In genomic region chr2:121206541-121206940, GRCm38 (mm10) we compare ENCODE assay signal across 31 mouse cellular contexts. TPM values are rescaled to one million over a fixed set of nuclear protein-coding genes. Genes with fewer than 3 reads are reported as not detected.
DNase-seq lines count a peak whose midpoint lies in the region; ATAC-seq and TF ChIP-seq lines count a peak whose summit lies in the region.
"Had no signal": no experiment of that assay in that cellular context is flagged by ENCODE, and none has a peak within 500 bp of the region (broad histone marks: within the 10 kb centered on the region; RNA-seq: fewer than 3 reads in every experiment).

No protein-coding gene starts in this region.

- H3K36me3 ChIP-seq in liver, embryonic 13.5 days: peaks cover 91% of the 10 kb centered on the region
- peaks cover 41% of the 10 kb centered on the region for H3K36me3 ChIP-seq in liver, embryonic 11.5 days (ENCODE audit: control insufficient read depth, insufficient read depth, low read length)

- intact Hi-C loops in gastrocnemius, adult 2 months (cut with DNase I): no loop called here

- no peaks in the 10 kb centered on the region for H3K9me3 ChIP-seq in liver, embryonic 13.5 days (replicated peaks)
- H3K9me3 ChIP-seq in liver, embryonic 11.5 days (ENCODE audit: control insufficient read depth, low read length): no peaks in the 10 kb centered on the region
- H3K9me3 ChIP-seq: embryonic facial prominence, embryonic 12.5 days; embryonic facial prominence, embryonic 15.5 days; forebrain, embryonic 10.5 days; forebrain, embryonic 13.5 days; G1E; heart, embryonic 10.5 days; heart, embryonic 13.5 days had no signal

- no peak overlapping the region for H3K4me3 ChIP-seq in liver, embryonic 13.5 days (replicated peaks)
- no peak overlapping the region for H3K4me3 ChIP-seq in liver, embryonic 11.5 days (ENCODE audit: low read depth, low read length)
- H3K4me3 ChIP-seq in gastrocnemius, adult 2 months: no peak overlapping the region
- H3K4me3 ChIP-seq: embryonic facial prominence, embryonic 12.5 days; embryonic facial prominence, embryonic 15.5 days; erythroblast, embryonic 14.5 days; forebrain, embryonic 10.5 days; forebrain, embryonic 13.5 days; heart, embryonic 10.5 days; heart, embryonic 13.5 days had no signal

- no peak for TF ChIP-seq CTCF in gastrocnemius, adult 2 months (IDR thresholded peaks at IDR 0.05)

- no peak overlapping the region for H3K27ac ChIP-seq in liver, embryonic 13.5 days
- no peak overlapping the region for H3K27ac ChIP-seq in liver, embryonic 11.5 days (ENCODE audit: low read depth, low read length)
- no peak overlapping the region for H3K27ac ChIP-seq in gastrocnemius, adult 2 months
- H3K27ac ChIP-seq: embryonic facial prominence, embryonic 12.5 days; embryonic facial prominence, embryonic 15.5 days; forebrain, embryonic 10.5 days; forebrain, embryonic 13.5 days; heart, embryonic 10.5 days; heart, embryonic 13.5 days; hindbrain, embryonic 14.5 days; hindbrain, postnatal 0 days had no signal

- H3K4me1 ChIP-seq in liver, embryonic 13.5 days (replicated peaks): peaks cover 9% of the 10 kb centered on the region
- no peaks in the 10 kb centered on the region; the same call in 1 of the 2 replicates for H3K4me1 ChIP-seq in liver, embryonic 11.5 days (replicated peaks; ENCODE audit: control insufficient read depth, insufficient read depth, low read length)
- H3K4me1 ChIP-seq: embryonic facial prominence, embryonic 12.5 days; embryonic facial prominence, embryonic 15.5 days; forebrain, embryonic 10.5 days; forebrain, embryonic 13.5 days; heart, embryonic 10.5 days; heart, embryonic 13.5 days had no signal

- peak; percentile 6 for DNase-seq in liver, embryonic 13.5 days
- DNase-seq in liver, embryonic 11.5 days (ENCODE audit: low spot score): no peak
- peak; percentile 24 for DNase-seq in c-Kit-positive CD71-positive TER-119-negative erythroid progenitor cells, embryonic 14.5 days (ENCODE audit: low read depth)
- no peak for DNase-seq in adrenal gland, adult 8-10 months
- no peak for DNase-seq in gastrocnemius, adult 2 months
- no peak for DNase-seq in testis, postnatal 10 days (ENCODE audit: low spot score)
- DNase-seq: adrenal gland, adult 2 months; adrenal gland, postnatal 25 days; B cell, adult 2 months; cerebellum, adult 11 months; cerebellum, adult 2 months; cerebellum, adult 9-11 months; cerebellum, postnatal 25 days; gastrocnemius, postnatal 14 days; heart, adult 18-20 months; heart, postnatal 14 days; heart, postnatal 4 days had no signal

- ATAC-seq in liver, embryonic 13.5 days (ENCODE audit: low read depth): no peak
- no peak for ATAC-seq in liver, embryonic 11.5 days (replicated peaks; ENCODE audit: low FRiP score)
- peak; percentile 37 for ATAC-seq in erythroid progenitor cell, adult 5-6 weeks (replicated peaks; ENCODE audit: low FRiP score, poor library complexity, severe bottlenecking)
- ATAC-seq: forebrain, embryonic 13.5 days; forebrain, embryonic 16.5 days; hindbrain, postnatal 0 days; inflammation-experienced regulatory T-cells, adult 6 months had no signal

- H3K9ac ChIP-seq in liver, embryonic 13.5 days: no peak overlapping the region
- no peak overlapping the region for H3K9ac ChIP-seq in liver, embryonic 11.5 days (ENCODE audit: low read depth, low read length)
- H3K9ac ChIP-seq: embryonic facial prominence, embryonic 12.5 days; embryonic facial prominence, embryonic 15.5 days; forebrain, embryonic 13.5 days; heart, embryonic 13.5 days; hindbrain, embryonic 14.5 days had no signal

- H3K4me2 ChIP-seq in liver, embryonic 13.5 days: no peak overlapping the region
- H3K4me2 ChIP-seq in liver, embryonic 11.5 days: no peak overlapping the region
- H3K4me2 ChIP-seq: embryonic facial prominence, embryonic 12.5 days; embryonic facial prominence, embryonic 15.5 days; forebrain, embryonic 13.5 days; heart, embryonic 13.5 days; hindbrain, embryonic 14.5 days had no signal

- WGBS in liver, embryonic 13.5 days (ENCODE audit: insufficient replicate concordance): 50% methylated on average over 3 of the region's 3 CpGs
- 80% methylated on average over 3 of the region's 3 CpGs for WGBS in liver, embryonic 11.5 days

- no peaks in the 10 kb centered on the region for H3K27me3 ChIP-seq in liver, embryonic 13.5 days
- H3K27me3 ChIP-seq in liver, embryonic 11.5 days (replicated peaks; ENCODE audit: control insufficient read depth, insufficient read depth, low read length): no peaks in the 10 kb centered on the region
- H3K27me3 ChIP-seq: CH12.LX; embryonic facial prominence, embryonic 12.5 days; embryonic facial prominence, embryonic 15.5 days; forebrain, embryonic 13.5 days; heart, embryonic 13.5 days had no signal

RNA-seq across cellular contexts. Expression of gene Zscan29, which starts 35.6 kb away (rescaled TPM):
- polyA plus RNA-seq in liver, embryonic 13.5 days (2015; fragmentation: Nextera tagmentation; extraction: Ambion mirVana): 3.3 and 4.0 TPM in 2 replicates
- polyA plus RNA-seq in liver, embryonic 11.5 days (2014; fragmentation: Nextera tagmentation; extraction: Ambion mirVana): 7.6 and 8.8 TPM in 2 replicates
- total RNA-seq in erythroid progenitor cell, adult 5-6 weeks (2015; ENCODE audit: low replicate concordance): 14.3 and 17.3 TPM in 2 replicates
- 12.0 and 18.1 TPM in 2 replicates for total RNA-seq in erythroid progenitor cell, adult 5-6 weeks (2017; ENCODE audit: low replicate concordance)
- total RNA-seq in adrenal gland, adult 8-10 months (2022): 10 to 100 TPM; 16.8 to 19.6 (median 18.6) TPM
- total RNA-seq in gastrocnemius, adult 2 months (2021): 1 to 10 TPM; 5.2 to 5.5 TPM

RNA-seq across cellular contexts. Expression of gene Tubgcp4, which starts 36.1 kb away (rescaled TPM):
- polyA plus RNA-seq in liver, embryonic 13.5 days (2015; fragmentation: Nextera tagmentation; extraction: Ambion mirVana): 23.0 and 27.9 TPM in 2 replicates
- polyA plus RNA-seq in liver, embryonic 11.5 days (2014; fragmentation: Nextera tagmentation; extraction: Ambion mirVana): 50.4 and 51.0 TPM in 2 replicates
- total RNA-seq in erythroid progenitor cell, adult 5-6 weeks (2015; ENCODE audit: low replicate concordance): 65.0 and 76.4 TPM in 2 replicates
- total RNA-seq in erythroid progenitor cell, adult 5-6 weeks (2017; ENCODE audit: low replicate concordance): 47.6 and 50.1 TPM in 2 replicates
- total RNA-seq in adrenal gland, adult 8-10 months (2022): 10 to 100 TPM; 43.8 to 53.2 (median 44.6) TPM
- 10 to 100 TPM; 10.3 to 10.9 TPM for total RNA-seq in gastrocnemius, adult 2 months (2021)

Comparison
In these comparisons a context has a peak if more than half of its experiments do, and no peak if none do; other contexts are left out.
1. DNase-seq: peak in liver, embryonic 13.5 days (single experiment) and c-Kit-positive CD71-positive TER-119-negative erythroid progenitor cells, embryonic 14.5 days (single experiment); none in liver, embryonic 11.5 days (single experiment), adrenal gland, adult 8-10 months (single experiment), gastrocnemius, adult 2 months (single experiment) and testis, postnatal 10 days (single experiment).